Mouse (Mus musculus) forebrain, embryonic 13.5 days (tissue): Measurements from ENCODE around the gene Prpf39. TPM values are rescaled to one million over a fixed set of nuclear protein-coding genes. Genes with fewer than 3 reads are reported as not detected.

Source experiments
- polyA plus RNA-seq: library from polyadenylated mRNA; unstranded; fragments of >200 nt; fragmentation: Nextera tagmentation; extraction: Ambion mirVana; gene quantifications from 2 replicates; pipeline ENCODE4 v1.2.1, GENCODE M21; 2015

Gene Prpf39
- polyA plus RNA-seq, 1 experiment from 2014 or later, result 63.2 TPM

Other genes starting within 250 kb of the Prpf39 start
- 1.6 and 2.6 TPM in 2 replicates for gene Gm527, start 118.4 kb upstream of the Prpf39 start, polyA plus RNA-seq
- 24.9 and 26.3 TPM in 2 replicates for gene Klhl28, start 70.8 kb upstream of the Prpf39 start, polyA plus RNA-seq
- gene Togaram1, start 70.5 kb upstream of the Prpf39 start, polyA plus RNA-seq, result 20.1 and 25.3 TPM in 2 replicates
- gene Fkbp3, start 37.7 kb downstream of the Prpf39 start, polyA plus RNA-seq, result 636 and 684 TPM in 2 replicates
- gene Fancm, start 39.3 kb downstream of the Prpf39 start, polyA plus RNA-seq, result 11.8 and 13.9 TPM in 2 replicates
- 68.0 and 68.5 TPM in 2 replicates for gene Mis18bp1, start 136.3 kb downstream of the Prpf39 start, polyA plus RNA-seq
- not detected in 2 replicates for gene Wdr20rt, start 189.2 kb downstream of the Prpf39 start, polyA plus RNA-seq